Mouse (Mus musculus): ENCODE data around the gene D6Ertd527e.

DNA sequence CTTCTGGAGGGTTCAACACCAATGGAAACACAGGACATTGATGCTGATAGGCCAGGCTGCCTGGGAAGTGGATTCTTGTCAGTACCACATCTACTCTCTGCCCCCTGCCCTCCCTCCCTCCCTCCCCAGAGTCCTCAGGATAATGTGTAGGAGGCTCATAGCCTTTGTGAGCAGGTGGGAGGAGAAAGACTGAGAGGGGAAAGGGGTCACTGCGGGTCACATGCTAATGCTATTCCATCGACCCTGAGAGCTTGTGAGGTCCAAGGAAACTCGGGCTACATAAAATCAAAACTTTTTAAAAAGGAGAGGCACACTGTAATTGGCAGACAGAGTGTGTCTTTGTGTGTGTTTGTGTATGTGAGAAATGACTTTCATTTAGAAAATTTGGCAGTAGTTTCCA is 5.3 kb upstream of the D6Ertd527e start:
- TF ChIP-seq CTCF (IDR thresholded peaks at IDR 0.05; ENCODE audit: borderline replicate concordance, control insufficient read depth, extremely low read depth, insufficient read depth, low read length, poor library complexity): no peak
- no peak for TF ChIP-seq POLR2A (IDR thresholded peaks at IDR 0.05; ENCODE audit: control insufficient read depth, extremely low read depth, insufficient read depth, low read length, poor library complexity)
